Mouse (Mus musculus) erythroblast, embryonic 14.5 days (primary cell): ENCODE measurements around the gene Klrb1b.
"Not testable (repeated sequence)": the region's sequence is repeated elsewhere in the genome, so short reads cannot be mapped to it uniquely, and the experiment has no call there.

ENCODE experiments used
- GATA1 ChIP-seq: IDR thresholded peaks from 2 replicates; pipeline ENCODE4 v1.6.1; 2012; ENCODE audit warnings: low read length, inconsistent platforms, mixed read lengths
- TAL1 ChIP-seq: IDR thresholded peaks from 3 replicates; pipeline ENCODE4 v1.6.1; 2012; ENCODE audit warnings: low read length, inconsistent platforms, mixed read lengths

GRCm38 (mm10) chr6:128799144-128799895, 26.8 kb downstream of the Klrb1b start:
- TF ChIP-seq TAL1, GATA1: not testable (repeated sequence)
